Mouse (Mus musculus) cerebral cortex, adult 2 months (tissue): ENCODE data around the gene Gck.

ENCODE experiments used
- WGBS: fragments of 180-500 bp; shearing (Covaris S2); methylation state at CpG from one replicate; pipeline ENCODE4 v1.1.7; 2018; 5-methylcytosine and 5-hydroxymethylcytosine counted together

The Gck gene

GRCm38 (mm10) chr11:5949586-5950352, at the start of gene Gck:
Gck (minus strand) TSS chr11:5950081.
- 69% methylated on average over 8 of the region's 8 CpGs for WGBS

DNA sequence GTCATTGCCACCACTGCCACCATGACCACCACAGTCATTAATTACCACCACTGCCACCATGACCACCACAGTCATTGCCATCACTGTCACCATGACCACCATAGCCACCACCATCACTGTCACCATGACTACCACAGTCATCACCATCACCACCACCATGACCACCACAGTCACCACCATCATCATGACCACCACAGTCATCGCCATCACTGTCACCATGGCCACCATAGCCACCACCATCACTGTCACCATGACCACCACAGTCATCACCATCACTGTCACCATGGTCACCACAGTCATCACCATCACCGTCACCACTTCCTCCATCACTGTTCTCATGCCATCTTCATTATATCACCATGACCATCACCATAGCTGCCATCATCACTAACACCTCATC, 48.6 kb upstream of the Gck start:
- WGBS: 98% methylated on average over 2 of the region's 2 CpGs

DNA sequence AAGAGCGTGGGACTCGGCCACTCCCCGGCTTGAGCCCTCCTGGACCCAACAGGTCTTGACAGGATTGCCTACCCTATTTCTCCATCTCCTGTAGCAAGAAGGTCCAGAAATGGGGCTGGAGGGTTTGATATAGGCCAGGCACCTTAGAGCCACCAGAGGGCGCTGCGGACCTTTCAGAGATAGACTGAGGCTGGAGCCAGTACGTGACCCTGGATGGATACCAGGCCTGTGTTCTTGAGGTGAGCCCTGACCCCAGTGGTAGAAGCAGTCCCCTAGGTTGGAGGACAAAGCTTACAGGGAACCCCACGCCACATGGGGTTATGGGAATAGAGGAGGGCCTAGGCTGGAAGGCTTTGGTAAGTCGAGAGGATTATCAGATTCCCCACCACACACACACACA, 46.1 kb upstream of the Gck start:
- WGBS: 21% methylated on average over 8 of the region's 8 CpGs

- WGBS: 72% methylated on average over 3 of the region's 3 CpGs
Measured at GRCm38 (mm10) chr11:5994880-5995279, 45.0 kb upstream of the Gck start.

- 86% methylated on average over 5 of the region's 5 CpGs for WGBS
Measured at GRCm38 (mm10) chr11:5994212-5994611, 44.3 kb upstream of the Gck start.

DNA sequence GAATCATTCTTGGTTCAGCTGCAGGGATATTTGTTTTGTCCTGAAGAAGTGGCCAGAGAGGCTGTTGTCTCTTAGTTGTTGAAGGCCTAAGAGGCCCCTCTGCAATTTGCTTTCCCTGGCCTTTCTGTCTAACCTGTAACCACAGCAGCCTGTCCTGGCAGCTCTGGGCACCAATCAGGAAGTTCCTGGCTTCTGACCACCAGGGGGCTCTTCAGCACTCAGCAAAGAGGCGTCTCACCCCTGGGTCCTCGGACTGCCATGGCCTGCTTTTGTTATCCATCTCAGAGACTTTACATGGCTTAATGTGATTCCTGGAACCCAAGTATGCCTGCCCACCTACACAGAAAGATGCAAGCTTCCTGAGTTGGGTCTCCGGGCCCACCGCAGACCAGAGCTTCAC, 41.0 kb upstream of the Gck start:
- WGBS: 24% methylated on average over 4 of the region's 4 CpGs

DNA sequence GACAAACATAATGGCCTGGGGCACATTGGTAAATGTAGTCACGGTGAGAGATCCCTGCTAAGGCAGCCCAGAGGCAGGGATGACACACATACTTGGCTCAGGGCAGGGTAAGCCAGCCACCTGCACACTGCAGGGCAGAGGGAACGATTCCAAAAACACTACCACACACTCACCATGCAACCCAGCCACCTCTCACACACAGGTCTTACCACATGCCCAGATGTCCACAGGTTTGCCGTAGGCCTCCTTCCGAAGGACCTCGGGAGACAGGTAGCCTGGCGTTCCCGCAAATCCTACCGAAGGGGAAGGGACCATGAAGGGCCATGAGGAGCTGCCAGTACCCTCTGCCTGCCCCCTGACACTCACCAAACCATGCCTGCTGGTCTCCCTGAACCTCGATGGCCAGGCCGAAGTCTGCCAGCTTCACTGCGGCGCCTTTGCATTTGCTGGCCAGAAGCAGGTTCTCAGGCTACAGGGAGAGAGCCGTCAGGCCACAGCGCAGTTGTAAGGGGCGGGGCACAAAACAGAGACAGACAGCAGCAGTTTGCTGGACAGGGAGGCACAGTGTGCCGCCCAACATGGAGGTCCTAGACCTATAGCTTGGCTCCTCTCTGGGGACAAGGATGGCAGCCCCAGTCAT, 40.2 kb upstream of the Gck start:
- 80% methylated on average over 16 of the region's 16 CpGs for WGBS

- WGBS: 72% methylated on average over 10 of the region's 10 CpGs
Measured at GRCm38 (mm10) chr11:5988126-5988525, 38.2 kb upstream of the Gck start.

GRCm38 (mm10) chr11:5983629-5984028, 33.7 kb upstream of the Gck start:
- 94% methylated on average over 5 of the region's 5 CpGs for WGBS

GRCm38 (mm10) chr11:5981323-5981722, 31.4 kb upstream of the Gck start:
- WGBS: 77% methylated on average over 7 of the region's 7 CpGs

GRCm38 (mm10) chr11:5980561-5980960, 30.7 kb upstream of the Gck start:
- 65% methylated on average over 8 of the region's 8 CpGs for WGBS

- WGBS: 84% methylated on average over 2 of the region's 2 CpGs
Measured at GRCm38 (mm10) chr11:5980108-5980507, 30.2 kb upstream of the Gck start.

GRCm38 (mm10) chr11:5979088-5979487, 29.2 kb upstream of the Gck start:
- WGBS: 85% methylated on average over 7 of the region's 7 CpGs

DNA sequence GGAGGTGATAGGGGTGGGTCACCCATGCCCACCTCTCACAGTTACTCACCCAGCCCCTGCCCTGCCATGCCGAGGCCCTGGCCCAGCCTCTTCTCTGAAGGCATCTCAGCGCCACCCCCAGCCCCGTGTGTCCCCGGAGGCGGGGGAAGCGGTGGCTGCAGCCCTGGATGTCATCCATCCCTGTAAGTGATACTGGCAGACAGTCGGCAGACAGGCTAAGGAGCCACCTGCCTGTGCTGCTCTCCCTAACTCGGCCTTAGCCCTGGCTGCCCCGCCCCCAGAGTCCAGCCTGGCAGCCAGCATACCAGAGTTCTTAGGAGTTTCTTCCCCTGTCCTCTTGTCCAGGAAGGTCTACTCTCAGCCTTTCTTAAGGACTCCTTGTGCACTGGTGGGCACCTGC, 26.2 kb upstream of the Gck start:
- 28% methylated on average over 9 of the region's 9 CpGs for WGBS

- 59% methylated on average over 2 of the region's 2 CpGs for WGBS
Measured at GRCm38 (mm10) chr11:5975068-5975467, 25.2 kb upstream of the Gck start.

DNA sequence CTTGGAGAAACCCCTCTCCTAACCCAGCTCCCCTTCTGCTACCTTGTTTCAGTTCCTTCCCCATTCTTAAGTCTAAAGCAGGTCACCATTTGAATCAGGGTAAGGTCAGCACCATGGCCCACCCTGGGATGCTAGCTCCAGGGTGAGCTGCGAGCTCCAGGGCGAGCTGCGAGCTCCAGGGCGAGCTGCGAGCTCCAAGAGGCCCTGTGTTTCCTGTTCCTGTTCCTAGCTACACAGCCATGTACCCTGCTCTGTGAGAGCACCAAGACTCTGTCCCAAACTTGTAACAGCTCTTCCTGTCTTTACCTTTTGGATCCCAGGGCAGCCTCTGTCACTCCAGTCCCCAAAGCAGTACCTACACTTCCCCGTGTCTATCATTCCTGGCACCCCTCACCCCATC, 24.2 kb upstream of the Gck start:
- WGBS: 71% methylated on average over 6 of the region's 6 CpGs

DNA sequence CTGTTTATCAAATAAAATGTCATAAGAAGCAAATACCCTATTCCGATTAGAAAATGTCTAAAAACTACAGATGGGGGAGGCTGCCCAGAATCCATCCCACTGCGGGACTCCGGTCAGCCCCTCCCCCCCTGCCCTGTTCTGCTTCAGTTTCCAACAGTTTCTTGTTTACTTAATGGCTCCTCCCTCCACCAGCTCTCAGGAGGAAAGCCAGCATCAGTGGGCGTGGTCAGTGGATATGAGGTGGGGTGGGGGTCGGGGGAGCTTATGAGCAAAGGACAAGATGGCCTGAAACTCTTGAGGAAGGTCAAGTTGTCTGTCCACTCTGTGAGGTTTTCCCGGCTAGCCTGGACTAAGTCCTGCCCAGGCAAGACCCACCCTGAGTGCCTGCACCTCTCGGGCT, 23.3 kb upstream of the Gck start:
- 52% methylated on average over 7 of the region's 7 CpGs for WGBS

DNA sequence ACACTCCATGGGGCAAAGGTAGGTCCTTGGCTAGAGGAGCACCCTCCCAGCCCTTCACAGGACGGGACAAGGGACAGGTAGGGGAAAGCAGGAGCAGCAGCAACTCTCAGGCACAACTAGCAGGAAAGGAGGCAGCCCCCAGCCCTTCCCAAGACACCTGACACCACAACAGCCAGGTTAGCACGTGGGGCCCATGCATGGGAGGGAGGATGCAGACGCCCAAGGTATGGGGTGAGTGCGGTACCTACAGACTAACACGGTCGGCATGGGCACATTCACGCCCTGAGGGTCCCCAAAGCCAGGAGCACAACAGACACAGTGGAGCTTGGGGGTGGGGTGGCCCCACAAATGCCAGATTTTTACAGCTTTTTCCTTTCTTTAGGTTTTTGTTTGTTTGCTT, 21.3 kb upstream of the Gck start:
- WGBS: 69% methylated on average over 7 of the region's 7 CpGs

DNA sequence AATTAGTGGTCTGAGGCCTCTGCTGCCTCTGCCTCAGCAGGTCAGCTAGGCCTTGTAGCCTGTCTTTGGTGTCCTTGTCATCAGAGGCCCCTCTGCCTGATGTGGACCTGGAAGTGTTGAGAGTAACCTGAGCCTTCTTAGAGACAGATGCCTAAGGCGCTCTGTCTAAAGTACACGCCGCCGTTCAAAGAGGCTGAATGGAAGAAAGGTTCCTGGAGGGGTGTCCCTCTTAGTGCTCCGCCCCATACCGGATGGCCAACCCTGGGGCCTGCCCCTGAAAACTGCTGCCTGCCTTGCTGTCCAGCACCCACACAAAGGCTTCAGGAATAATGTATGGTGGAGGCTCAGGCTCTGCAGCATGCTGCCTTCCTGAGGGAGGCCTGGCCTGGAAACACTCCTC, 18.3 kb upstream of the Gck start:
- 73% methylated on average over 6 of the region's 6 CpGs for WGBS

DNA sequence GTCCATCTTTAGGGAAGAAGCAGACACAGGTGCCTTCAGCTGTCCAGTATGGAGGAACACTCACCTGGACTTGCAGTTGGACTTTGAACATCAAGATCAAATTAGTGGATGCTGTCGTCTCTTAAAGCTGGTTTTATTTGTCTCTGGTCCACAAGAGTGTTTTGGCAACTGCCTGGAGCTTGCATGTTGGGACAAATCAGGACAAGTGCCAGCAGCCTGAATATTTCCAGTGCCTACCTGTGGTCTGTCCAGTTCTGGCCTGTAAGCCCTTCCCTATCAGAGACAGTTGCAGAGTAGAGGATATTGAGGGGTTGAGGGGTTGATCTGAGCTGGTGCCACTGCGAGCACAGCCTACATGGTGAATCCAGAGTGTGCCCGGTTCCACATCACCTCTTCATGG, 16.9 kb upstream of the Gck start:
- WGBS: 60% methylated on average over 3 of the region's 3 CpGs

- WGBS: 56% methylated on average over 11 of the region's 11 CpGs
Measured at GRCm38 (mm10) chr11:5965865-5966264, 16.0 kb upstream of the Gck start.

DNA sequence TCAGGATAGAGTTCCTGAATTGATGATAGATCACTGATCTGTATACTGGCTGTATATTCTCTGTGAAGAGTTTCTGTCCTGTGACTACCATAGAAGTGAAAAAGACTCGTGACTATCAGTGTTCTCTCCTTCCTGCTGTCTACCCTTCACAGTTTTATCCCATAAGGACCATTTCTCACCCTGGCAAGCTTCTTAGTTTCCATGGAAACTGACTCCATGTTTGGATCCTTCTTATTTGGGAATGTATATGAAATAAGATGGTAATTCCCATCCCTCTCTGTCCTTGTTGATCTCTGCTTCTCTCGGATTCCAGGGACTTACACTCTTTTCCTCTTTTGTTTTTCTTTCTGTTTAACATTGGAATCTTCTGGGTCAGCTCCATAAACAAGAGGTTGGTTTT, 10.2 kb upstream of the Gck start:
- 33% methylated on average over 2 of the region's 2 CpGs for WGBS

DNA sequence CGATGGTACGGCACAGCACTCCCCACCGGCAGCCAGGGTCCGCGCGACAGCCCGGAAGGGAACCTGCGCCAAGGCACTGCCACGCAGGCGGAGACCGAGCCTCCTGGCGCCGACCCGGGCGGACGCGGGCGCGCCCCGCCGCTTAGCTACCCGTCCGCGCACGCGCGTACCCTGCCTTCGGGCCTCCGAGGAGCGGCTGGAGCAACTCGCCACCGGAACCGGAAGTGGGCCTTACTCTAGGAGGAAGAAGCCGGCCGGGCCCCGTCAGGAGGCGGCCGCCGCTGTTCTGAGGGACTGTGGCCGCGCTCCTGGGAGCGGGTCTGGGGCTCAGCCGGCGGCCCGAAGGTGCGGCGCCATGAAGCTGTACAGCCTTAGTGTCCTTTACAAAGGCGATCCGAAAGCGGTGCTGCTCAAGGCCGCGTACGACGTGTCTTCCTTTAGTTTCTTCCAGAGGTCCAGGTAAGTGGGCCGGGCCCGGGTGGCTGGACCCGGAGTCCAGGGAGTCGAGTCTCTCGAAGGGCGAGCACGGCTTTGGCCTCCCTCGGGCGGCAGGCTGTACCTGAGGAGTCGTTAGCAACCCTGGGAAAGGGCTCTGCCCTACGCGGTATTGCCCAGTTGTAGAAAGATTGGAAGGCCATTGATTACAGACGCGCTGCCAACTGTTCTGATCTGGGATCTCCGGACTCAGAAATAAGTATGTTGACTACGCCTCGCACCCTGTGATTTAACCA, 5.8 kb upstream of the Gck start, which contains the start of gene Ykt6:
Ykt6 (plus strand) TSS at position 148 of the 731 bp plus-strand sequence.
- under 1% methylated on average over 71 of the region's 71 CpGs for WGBS
